Mouse (Mus musculus): ENCODE data around the gene Dnah5. TPM values are rescaled to one million over a fixed set of nuclear protein-coding genes. Genes with fewer than 3 reads are reported as not detected.

Gene Dnah5
- polyA plus RNA-seq, 1 experiment: not detected

- DNase-seq (ENCODE audit: low read depth in 1 of 2, low spot score in 2 of 2): no peak
- Histone ChIP-seq H3K27ac (ENCODE audit: insufficient read depth, low read length) (no peak overlapping the region), H3K4me1 (ENCODE audit: control insufficient read depth, insufficient read depth, insufficient read length) (no peaks in the 10 kb centered on the region), H3K4me3 (ENCODE audit: extremely low read depth, insufficient read depth, insufficient read length) (no peak overlapping the region), H3K36me3 (ENCODE audit: control insufficient read depth, insufficient read depth, low read length) (no peaks in the 10 kb centered on the region), H3K27me3 (ENCODE audit: control insufficient read depth, insufficient read depth, low read length) (no peaks in the 10 kb centered on the region)
- TF ChIP-seq POLR2A (IDR thresholded peaks at IDR 0.05; ENCODE audit: low read depth, low read length) (no peak), CTCF (IDR thresholded peaks at IDR 0.05; ENCODE audit: extremely low read depth, insufficient read depth, insufficient read length, insufficient replicate concordance) (no peak)
- WGBS: 86% methylated on average over 7 of the region's 7 CpGs
Measured at GRCm38 (mm10) chr15:28322533-28322932, 119.0 kb downstream of the Dnah5 start.

- no peaks in the 10 kb centered on the region for H3K36me3 ChIP-seq (ENCODE audit: control insufficient read depth, insufficient read depth, low read length)
- DNase-seq (ENCODE audit: low read depth in 1 of 2, low spot score in 2 of 2): no peak
- 91% methylated on average over 7 of the region's 7 CpGs for WGBS
- H3K27ac ChIP-seq (ENCODE audit: insufficient read depth, low read length): no peak overlapping the region
- H3K27me3 ChIP-seq (ENCODE audit: control insufficient read depth, insufficient read depth, low read length): no peaks in the 10 kb centered on the region
- no peaks in the 10 kb centered on the region for H3K4me1 ChIP-seq (ENCODE audit: control insufficient read depth, insufficient read depth, insufficient read length)
- H3K4me3 ChIP-seq (ENCODE audit: extremely low read depth, insufficient read depth, insufficient read length): no peak overlapping the region
- no peak for TF ChIP-seq CTCF (IDR thresholded peaks at IDR 0.05; ENCODE audit: extremely low read depth, insufficient read depth, insufficient read length, insufficient replicate concordance)
- no peak for TF ChIP-seq POLR2A (IDR thresholded peaks at IDR 0.05; ENCODE audit: low read depth, low read length)
Measured at GRCm38 (mm10) chr15:28326985-28327384, 123.4 kb downstream of the Dnah5 start.

GRCm38 (mm10) chr15:28327441-28327840, 123.9 kb downstream of the Dnah5 start:
- WGBS: 90% methylated on average over 9 of the region's 9 CpGs
- Histone ChIP-seq H3K27ac (ENCODE audit: insufficient read depth, low read length) (no peak overlapping the region), H3K27me3 (ENCODE audit: control insufficient read depth, insufficient read depth, low read length) (no peaks in the 10 kb centered on the region), H3K4me3 (ENCODE audit: extremely low read depth, insufficient read depth, insufficient read length) (no peak overlapping the region), H3K4me1 (ENCODE audit: control insufficient read depth, insufficient read depth, insufficient read length) (no peaks in the 10 kb centered on the region), H3K36me3 (ENCODE audit: control insufficient read depth, insufficient read depth, low read length) (no peaks in the 10 kb centered on the region)
- no peak for TF ChIP-seq POLR2A (IDR thresholded peaks at IDR 0.05; ENCODE audit: low read depth, low read length)
- TF ChIP-seq CTCF (IDR thresholded peaks at IDR 0.05; ENCODE audit: extremely low read depth, insufficient read depth, insufficient read length, insufficient replicate concordance): no peak
- DNase-seq (ENCODE audit: low read depth in 1 of 2, low spot score in 2 of 2): no peak

GRCm38 (mm10) chr15:28341151-28341550, 137.6 kb downstream of the Dnah5 start:
- H3K4me1 ChIP-seq (ENCODE audit: control insufficient read depth, insufficient read depth, insufficient read length): no peaks in the 10 kb centered on the region
- H3K36me3 ChIP-seq (ENCODE audit: control insufficient read depth, insufficient read depth, low read length): no peaks in the 10 kb centered on the region
- 55% methylated on average over 4 of the region's 4 CpGs for WGBS
- H3K27ac ChIP-seq (ENCODE audit: insufficient read depth, low read length): no peak overlapping the region
- DNase-seq (ENCODE audit: low read depth in 1 of 2, low spot score in 2 of 2): no peak
- no peaks in the 10 kb centered on the region for H3K27me3 ChIP-seq (ENCODE audit: control insufficient read depth, insufficient read depth, low read length)
- H3K4me3 ChIP-seq (ENCODE audit: extremely low read depth, insufficient read depth, insufficient read length): no peak overlapping the region
- no peak for TF ChIP-seq POLR2A (IDR thresholded peaks at IDR 0.05; ENCODE audit: low read depth, low read length)
- TF ChIP-seq CTCF (IDR thresholded peaks at IDR 0.05; ENCODE audit: extremely low read depth, insufficient read depth, insufficient read length, insufficient replicate concordance): no peak

GRCm38 (mm10) chr15:28367561-28367960, 164.0 kb downstream of the Dnah5 start:
- TF ChIP-seq POLR2A (IDR thresholded peaks at IDR 0.05; ENCODE audit: low read depth, low read length): no peak
- TF ChIP-seq CTCF (IDR thresholded peaks at IDR 0.05; ENCODE audit: extremely low read depth, insufficient read depth, insufficient read length, insufficient replicate concordance): no peak
- Histone ChIP-seq H3K4me1 (ENCODE audit: control insufficient read depth, insufficient read depth, insufficient read length) (no peaks in the 10 kb centered on the region), H3K4me3 (ENCODE audit: extremely low read depth, insufficient read depth, insufficient read length) (no peak overlapping the region), H3K36me3 (ENCODE audit: control insufficient read depth, insufficient read depth, low read length) (no peaks in the 10 kb centered on the region), H3K27ac (ENCODE audit: insufficient read depth, low read length) (no peak overlapping the region), H3K27me3 (ENCODE audit: control insufficient read depth, insufficient read depth, low read length) (no peaks in the 10 kb centered on the region)
- 78% methylated on average over 11 of the region's 11 CpGs for WGBS
- no peak for DNase-seq (ENCODE audit: low read depth in 1 of 2, low spot score in 2 of 2)

GRCm38 (mm10) chr15:28370431-28370830, 166.9 kb downstream of the Dnah5 start:
- H3K4me1 ChIP-seq (ENCODE audit: control insufficient read depth, insufficient read depth, insufficient read length): no peaks in the 10 kb centered on the region
- no peaks in the 10 kb centered on the region for H3K36me3 ChIP-seq (ENCODE audit: control insufficient read depth, insufficient read depth, low read length)
- 81% methylated on average over 6 of the region's 6 CpGs for WGBS
- DNase-seq (ENCODE audit: low read depth in 1 of 2, low spot score in 2 of 2): no peak
- TF ChIP-seq CTCF (IDR thresholded peaks at IDR 0.05; ENCODE audit: extremely low read depth, insufficient read depth, insufficient read length, insufficient replicate concordance) (no peak), POLR2A (IDR thresholded peaks at IDR 0.05; ENCODE audit: low read depth, low read length) (no peak)
- no peak overlapping the region for H3K27ac ChIP-seq (ENCODE audit: insufficient read depth, low read length)
- H3K27me3 ChIP-seq (ENCODE audit: control insufficient read depth, insufficient read depth, low read length): no peaks in the 10 kb centered on the region
- H3K4me3 ChIP-seq (ENCODE audit: extremely low read depth, insufficient read depth, insufficient read length): no peak overlapping the region

GRCm38 (mm10) chr15:28371506-28371905, 168.0 kb downstream of the Dnah5 start:
- Histone ChIP-seq H3K36me3 (ENCODE audit: control insufficient read depth, insufficient read depth, low read length) (no peaks in the 10 kb centered on the region), H3K27ac (ENCODE audit: insufficient read depth, low read length) (no peak overlapping the region)

More at GRCm38 (mm10) chr15:28371506-28371905, 168.0 kb downstream of the Dnah5 start:
- no peaks in the 10 kb centered on the region for H3K4me1 ChIP-seq (ENCODE audit: control insufficient read depth, insufficient read depth, insufficient read length)
- 75% methylated on average over 2 of the region's 2 CpGs for WGBS
- H3K4me3 ChIP-seq (ENCODE audit: extremely low read depth, insufficient read depth, insufficient read length): no peak overlapping the region
- TF ChIP-seq CTCF (IDR thresholded peaks at IDR 0.05; ENCODE audit: extremely low read depth, insufficient read depth, insufficient read length, insufficient replicate concordance) (no peak), POLR2A (IDR thresholded peaks at IDR 0.05; ENCODE audit: low read depth, low read length) (no peak)
- H3K27me3 ChIP-seq (ENCODE audit: control insufficient read depth, insufficient read depth, low read length): no peaks in the 10 kb centered on the region
- DNase-seq (ENCODE audit: low read depth in 1 of 2, low spot score in 2 of 2): no peak

All from spleen, adult 2 months (tissue).